Mouse (Mus musculus): ENCODE data around the gene Yipf3. TPM values are rescaled to one million over a fixed set of nuclear protein-coding genes. Genes with fewer than 3 reads are reported as not detected.

The Yipf3 gene
- total and polyA plus RNA-seq, 2 experiments, result 24.6 to 271 TPM

- Histone ChIP-seq H3K4me3 (ENCODE audit: insufficient read depth, low read depth, low read length) (no peak overlapping the region), H3K36me3 (ENCODE audit: control insufficient read depth, insufficient read depth, low read length) (peaks cover 4% of the 10 kb centered on the region; the same call in 1 of the 2 replicates), H3K27ac (replicated peaks; ENCODE audit: insufficient read depth, low read depth, low read length) (no peak overlapping the region), H3K9ac (ENCODE audit: low read depth, low read length) (no peak overlapping the region), H3K4me1 (ENCODE audit: control insufficient read depth, insufficient read depth, low read length) (no peaks in the 10 kb centered on the region), H3K27me3 (ENCODE audit: control insufficient read depth, insufficient read depth, low read length) (no peaks in the 10 kb centered on the region), H3K79me2 (ENCODE audit: control insufficient read depth, insufficient read depth, low read length) (peaks cover 8% of the 10 kb centered on the region; the same call in 1 of the 2 replicates)
- DNase-seq (ENCODE audit: extremely low read depth, low read depth, low spot score), result no peak
- WGBS, result 100% methylated on average over 2 of the region's 2 CpGs
- no peak for TF ChIP-seq CTCF (IDR thresholded peaks at IDR 0.05; ENCODE audit: low read depth, low read length)
- TF ChIP-seq POLR2A (IDR thresholded peaks at IDR 0.05; ENCODE audit: extremely low read depth, insufficient read depth, low read length), result no peak
Measured at GRCm38 (mm10) chr17:46272058-46272457, 24.2 kb downstream of the Yipf3 start.

GRCm38 (mm10) chr17:46272675-46273074 is 24.8 kb downstream of the Yipf3 start:
- peaks cover 8% of the 10 kb centered on the region; the same call in 1 of the 2 replicates for H3K79me2 ChIP-seq (ENCODE audit: control insufficient read depth, insufficient read depth, low read length)
- no peak overlapping the region for H3K27ac ChIP-seq (replicated peaks; ENCODE audit: insufficient read depth, low read depth, low read length)
- no peak overlapping the region for H3K9ac ChIP-seq (ENCODE audit: low read depth, low read length)
- DNase-seq (ENCODE audit: extremely low read depth, low read depth, low spot score), result no peak
- H3K27me3 ChIP-seq (ENCODE audit: control insufficient read depth, insufficient read depth, low read length), result no peaks in the 10 kb centered on the region
- peaks cover 4% of the 10 kb centered on the region; the same call in 1 of the 2 replicates for H3K36me3 ChIP-seq (ENCODE audit: control insufficient read depth, insufficient read depth, low read length)
- no peaks in the 10 kb centered on the region for H3K4me1 ChIP-seq (ENCODE audit: control insufficient read depth, insufficient read depth, low read length)
- H3K4me3 ChIP-seq (ENCODE audit: insufficient read depth, low read depth, low read length), result no peak overlapping the region
- no peak for TF ChIP-seq CTCF (IDR thresholded peaks at IDR 0.05; ENCODE audit: low read depth, low read length)
- no peak for TF ChIP-seq POLR2A (IDR thresholded peaks at IDR 0.05; ENCODE audit: extremely low read depth, insufficient read depth, low read length)
- 82% methylated on average over 5 of the region's 5 CpGs for WGBS

GRCm38 (mm10) chr17:46273803-46274236 is 25.9 kb downstream of the Yipf3 start:
- peaks cover 4% of the 10 kb centered on the region; the same call in 1 of the 2 replicates for H3K36me3 ChIP-seq (ENCODE audit: control insufficient read depth, insufficient read depth, low read length)

GRCm38 (mm10) chr17:46274465-46274864 is 26.6 kb downstream of the Yipf3 start:
- Histone ChIP-seq H3K4me3 (ENCODE audit: insufficient read depth, low read depth, low read length) (no peak overlapping the region), H3K27ac (replicated peaks; ENCODE audit: insufficient read depth, low read depth, low read length) (no peak overlapping the region), H3K36me3 (ENCODE audit: control insufficient read depth, insufficient read depth, low read length) (peaks cover 7% of the 10 kb centered on the region), H3K27me3 (ENCODE audit: control insufficient read depth, insufficient read depth, low read length) (no peaks in the 10 kb centered on the region), H3K79me2 (ENCODE audit: control insufficient read depth, insufficient read depth, low read length) (peaks cover 11% of the 10 kb centered on the region; the same call in 1 of the 2 replicates), H3K9ac (ENCODE audit: low read depth, low read length) (no peak overlapping the region), H3K4me1 (ENCODE audit: control insufficient read depth, insufficient read depth, low read length) (no peaks in the 10 kb centered on the region)
- no peak for DNase-seq (ENCODE audit: extremely low read depth, low read depth, low spot score)
- WGBS, result 88% methylated on average over 6 of the region's 6 CpGs
- TF ChIP-seq POLR2A (IDR thresholded peaks at IDR 0.05; ENCODE audit: extremely low read depth, insufficient read depth, low read length), result no peak
- TF ChIP-seq CTCF (IDR thresholded peaks at IDR 0.05; ENCODE audit: low read depth, low read length), result no peak

More at GRCm38 (mm10) chr17:46273803-46274236, 25.9 kb downstream of the Yipf3 start:
- no peak for DNase-seq (ENCODE audit: extremely low read depth, low read depth, low spot score)
- Histone ChIP-seq H3K4me1 (ENCODE audit: control insufficient read depth, insufficient read depth, low read length) (no peaks in the 10 kb centered on the region), H3K9ac (ENCODE audit: low read depth, low read length) (no peak overlapping the region), H3K79me2 (ENCODE audit: control insufficient read depth, insufficient read depth, low read length) (peaks cover 8% of the 10 kb centered on the region; the same call in 1 of the 2 replicates), H3K27me3 (ENCODE audit: control insufficient read depth, insufficient read depth, low read length) (no peaks in the 10 kb centered on the region), H3K4me3 (ENCODE audit: insufficient read depth, low read depth, low read length) (no peak overlapping the region), H3K27ac (replicated peaks; ENCODE audit: insufficient read depth, low read depth, low read length) (no peak overlapping the region)
- TF ChIP-seq CTCF (IDR thresholded peaks at IDR 0.05; ENCODE audit: low read depth, low read length) (no peak), POLR2A (IDR thresholded peaks at IDR 0.05; ENCODE audit: extremely low read depth, insufficient read depth, low read length) (no peak)
- 82% methylated on average over 1 of the region's 1 CpGs for WGBS

- Histone ChIP-seq H3K27ac (replicated peaks; ENCODE audit: insufficient read depth, low read depth, low read length) (no peak overlapping the region), H3K4me3 (ENCODE audit: insufficient read depth, low read depth, low read length) (no peak overlapping the region), H3K4me1 (ENCODE audit: control insufficient read depth, insufficient read depth, low read length) (no peaks in the 10 kb centered on the region), H3K36me3 (ENCODE audit: control insufficient read depth, insufficient read depth, low read length) (peaks cover 9% of the 10 kb centered on the region), H3K27me3 (ENCODE audit: control insufficient read depth, insufficient read depth, low read length) (no peaks in the 10 kb centered on the region), H3K9ac (ENCODE audit: low read depth, low read length) (no peak overlapping the region), H3K79me2 (ENCODE audit: control insufficient read depth, insufficient read depth, low read length) (peaks cover 11% of the 10 kb centered on the region; the same call in 1 of the 2 replicates)
- TF ChIP-seq CTCF (IDR thresholded peaks at IDR 0.05; ENCODE audit: low read depth, low read length), result no peak
- TF ChIP-seq POLR2A (IDR thresholded peaks at IDR 0.05; ENCODE audit: extremely low read depth, insufficient read depth, low read length), result no peak
- no peak for DNase-seq (ENCODE audit: extremely low read depth, low read depth, low spot score)
- WGBS, result 95% methylated on average over 6 of the region's 6 CpGs
Measured at GRCm38 (mm10) chr17:46275034-46275433, 27.2 kb downstream of the Yipf3 start.

- peaks cover 11% of the 10 kb centered on the region; the same call in 1 of the 2 replicates for H3K79me2 ChIP-seq (ENCODE audit: control insufficient read depth, insufficient read depth, low read length)
- no peaks in the 10 kb centered on the region for H3K4me1 ChIP-seq (ENCODE audit: control insufficient read depth, insufficient read depth, low read length)
- peaks cover 9% of the 10 kb centered on the region for H3K36me3 ChIP-seq (ENCODE audit: control insufficient read depth, insufficient read depth, low read length)
- H3K9ac ChIP-seq (ENCODE audit: low read depth, low read length), result no peak overlapping the region
- 94% methylated on average over 10 of the region's 10 CpGs for WGBS
- DNase-seq (ENCODE audit: extremely low read depth, low read depth, low spot score), result no peak
- TF ChIP-seq CTCF (IDR thresholded peaks at IDR 0.05; ENCODE audit: low read depth, low read length) (no peak), POLR2A (IDR thresholded peaks at IDR 0.05; ENCODE audit: extremely low read depth, insufficient read depth, low read length) (no peak)
- H3K27me3 ChIP-seq (ENCODE audit: control insufficient read depth, insufficient read depth, low read length), result no peaks in the 10 kb centered on the region
- H3K4me3 ChIP-seq (ENCODE audit: insufficient read depth, low read depth, low read length), result no peak overlapping the region
- no peak overlapping the region for H3K27ac ChIP-seq (replicated peaks; ENCODE audit: insufficient read depth, low read depth, low read length)
Measured at GRCm38 (mm10) chr17:46275506-46275905, 27.6 kb downstream of the Yipf3 start.
